Mouse (Mus musculus): ENCODE measurements around the gene Rit1. TPM values are rescaled to one million over a fixed set of nuclear protein-coding genes. Genes with fewer than 3 reads are reported as not detected.
"Not testable (repeated sequence)": the region's sequence is repeated elsewhere in the genome, so short reads cannot be mapped to it uniquely, and the experiment has no call there.

Rit1 gene
- polyA plus RNA-seq, 2 experiments = 20.3 to 31.6 TPM

- 88% methylated on average over 4 of the region's 4 CpGs for WGBS (ENCODE audit: insufficient replicate concordance)
- no peaks in the 10 kb centered on the region for H3K9me3 ChIP-seq (ENCODE audit: control insufficient read depth, low read length)
- H3K4me3 ChIP-seq (ENCODE audit: insufficient read depth in 1 of 2, low read depth in 2 of 2, low read length in 2 of 2) = no peak overlapping the region
- no peak overlapping the region for H3K4me2 ChIP-seq (ENCODE audit: low read depth)
- DNase-seq (ENCODE audit: low read depth in 3 of 3, low spot score in 3 of 3) = no peak
- H3K27ac ChIP-seq = no peak overlapping the region
- H3K36me3 ChIP-seq (replicated peaks; ENCODE audit: control insufficient read depth, insufficient read depth, low read depth) = peaks cover 47% of the 10 kb centered on the region
- peaks cover 6 to 12% of the 10 kb centered on the region in 2 experiments for H3K4me1 ChIP-seq (replicated peaks; ENCODE audit: control insufficient read depth in 2 of 2, insufficient read depth in 2 of 2, low read length in 1 of 2)
- no peaks in the 10 kb centered on the region for H3K27me3 ChIP-seq (ENCODE audit: control insufficient read depth, insufficient read depth, low read length)
- TF ChIP-seq CTCF (IDR thresholded peaks at IDR 0.05; ENCODE audit: low read depth) (no peak), EP300 (IDR thresholded peaks at IDR 0.05; ENCODE audit: low read depth) (no peak)
- no peak overlapping the region for H3K9ac ChIP-seq (replicated peaks)
- no peak for ATAC-seq (ENCODE audit: insufficient read depth)
These were observed 2.9 kb upstream of the Rit1 start for GRCm38 (mm10) chr3:88713709-88714108.

- WGBS (ENCODE audit: insufficient replicate concordance) = 79% methylated on average over 2 of the region's 2 CpGs
- Histone ChIP-seq H3K9me3 (ENCODE audit: control insufficient read depth, low read length) (no peaks in the 10 kb centered on the region), H3K4me2 (ENCODE audit: low read depth) (no peak overlapping the region), H3K27ac (no peak overlapping the region), H3K4me3 (ENCODE audit: insufficient read depth in 1 of 2, low read depth in 2 of 2, low read length in 2 of 2) (no peak overlapping the region), H3K4me1 (replicated peaks; ENCODE audit: control insufficient read depth in 2 of 2, insufficient read depth in 2 of 2, low read length in 1 of 2) (peaks cover 7 to 16% of the 10 kb centered on the region in 2 experiments), H3K36me3 (replicated peaks; ENCODE audit: control insufficient read depth, insufficient read depth, low read depth) (peaks cover 38% of the 10 kb centered on the region), H3K9ac (replicated peaks) (no peak overlapping the region), H3K27me3 (ENCODE audit: control insufficient read depth, insufficient read depth, low read length) (no peaks in the 10 kb centered on the region)
- no peak for TF ChIP-seq EP300 (IDR thresholded peaks at IDR 0.05; ENCODE audit: low read depth)
- ATAC-seq (ENCODE audit: insufficient read depth) (no peak), DNase-seq (ENCODE audit: low read depth in 3 of 3, low spot score in 3 of 3) (no peak)
These were observed 1.9 kb upstream of the Rit1 start for GRCm38 (mm10) chr3:88714725-88715124.

- whole genome bisulfite sequencing (ENCODE audit: insufficient replicate concordance) = 87% methylated on average over 5 of the region's 5 CpGs
- not testable (repeated sequence) for H3K9me3 ChIP-seq (ENCODE audit: control insufficient read depth, low read length); H3K4me2 ChIP-seq (ENCODE audit: low read depth); H3K27ac ChIP-seq; H3K9ac ChIP-seq (replicated peaks); H3K4me3 ChIP-seq (ENCODE audit: insufficient read depth in 1 of 2, low read depth in 2 of 2, low read length in 2 of 2); ATAC-seq (ENCODE audit: insufficient read depth); DNase-seq (ENCODE audit: low read depth in 3 of 3, low spot score in 3 of 3); H3K27me3 ChIP-seq (ENCODE audit: control insufficient read depth, insufficient read depth, low read length)
- Histone ChIP-seq H3K36me3 (replicated peaks; ENCODE audit: control insufficient read depth, insufficient read depth, low read depth) (peaks cover 33% of the 10 kb centered on the region), H3K4me1 (replicated peaks; ENCODE audit: control insufficient read depth in 2 of 2, insufficient read depth in 2 of 2, low read length in 1 of 2) (peaks cover 7 to 16% of the 10 kb centered on the region in 2 experiments)
These were observed 922 bp upstream of the Rit1 start for GRCm38 (mm10) chr3:88715716-88716115.

- H3K4me3 ChIP-seq (ENCODE audit: insufficient read depth in 1 of 2, low read depth in 2 of 2, low read length in 2 of 2) = peak overlapping the region; percentile 85 to 91
- no peaks in the 10 kb centered on the region for H3K9me3 ChIP-seq (ENCODE audit: control insufficient read depth, low read length)
- H3K4me1 ChIP-seq (replicated peaks; ENCODE audit: control insufficient read depth in 2 of 2, insufficient read depth in 2 of 2, low read length in 1 of 2) = peaks cover 7 to 16% of the 10 kb centered on the region in 2 experiments
- WGBS (ENCODE audit: insufficient replicate concordance) = 7% methylated on average over 9 of the region's 9 CpGs
- H3K36me3 ChIP-seq (replicated peaks; ENCODE audit: control insufficient read depth, insufficient read depth, low read depth) = peaks cover 18% of the 10 kb centered on the region
- peak overlapping the region; percentile 88 for H3K4me2 ChIP-seq (ENCODE audit: low read depth)
- H3K27ac ChIP-seq = peak overlapping the region; percentile 88
- no peaks in the 10 kb centered on the region for H3K27me3 ChIP-seq (ENCODE audit: control insufficient read depth, insufficient read depth, low read length)
- peak in 2 of 3 experiments; percentile 12 to 38 for DNase-seq (ENCODE audit: low read depth in 3 of 3, low spot score in 3 of 3)
- peak overlapping the region; percentile 88 for H3K9ac ChIP-seq (replicated peaks)
- TF ChIP-seq CTCF (IDR thresholded peaks at IDR 0.05; ENCODE audit: low read depth) (no peak), EP300 (IDR thresholded peaks at IDR 0.05; ENCODE audit: low read depth) (no peak)
- ATAC-seq (ENCODE audit: insufficient read depth) = peak; percentile 66
These were observed 660 bp downstream of the Rit1 start for GRCm38 (mm10) chr3:88717198-88717798.

- Histone ChIP-seq H3K27ac (peak overlapping the region; percentile 76), H3K9me3 (ENCODE audit: control insufficient read depth, low read length) (no peaks in the 10 kb centered on the region), H3K4me3 (ENCODE audit: insufficient read depth in 1 of 2, low read depth in 2 of 2, low read length in 2 of 2) (peak overlapping the region; percentile 59 to 85), H3K36me3 (replicated peaks; ENCODE audit: control insufficient read depth, insufficient read depth, low read depth) (peaks cover 13% of the 10 kb centered on the region), H3K9ac (replicated peaks) (peak overlapping the region; percentile 52), H3K4me1 (replicated peaks; ENCODE audit: control insufficient read depth in 2 of 2, insufficient read depth in 2 of 2, low read length in 1 of 2) (peaks cover 7 to 16% of the 10 kb centered on the region in 2 experiments), H3K4me2 (ENCODE audit: low read depth) (peak overlapping the region; percentile 88), H3K27me3 (ENCODE audit: control insufficient read depth, insufficient read depth, low read length) (no peaks in the 10 kb centered on the region)
- WGBS (ENCODE audit: insufficient replicate concordance) = 0% methylated on average over 1 of the region's 1 CpGs
- peak; percentile 50 to 58 (median 54) for DNase-seq (ENCODE audit: low read depth in 3 of 3, low spot score in 3 of 3)
- ATAC-seq (ENCODE audit: insufficient read depth) = peak; percentile 42; the same call in 1 of the 2 replicates
- TF ChIP-seq CTCF (IDR thresholded peaks at IDR 0.05; ENCODE audit: low read depth) (no peak), EP300 (IDR thresholded peaks at IDR 0.05; ENCODE audit: low read depth) (no peak)
These were observed 1.2 kb downstream of the Rit1 start for GRCm38 (mm10) chr3:88717831-88718230.
